Mouse (Mus musculus): Measurements from ENCODE around the gene Cbx8.
A peak's percentile ranks its signal among the peaks of the same experiment; 100 is the strongest.

Gene Cbx8

DNA sequence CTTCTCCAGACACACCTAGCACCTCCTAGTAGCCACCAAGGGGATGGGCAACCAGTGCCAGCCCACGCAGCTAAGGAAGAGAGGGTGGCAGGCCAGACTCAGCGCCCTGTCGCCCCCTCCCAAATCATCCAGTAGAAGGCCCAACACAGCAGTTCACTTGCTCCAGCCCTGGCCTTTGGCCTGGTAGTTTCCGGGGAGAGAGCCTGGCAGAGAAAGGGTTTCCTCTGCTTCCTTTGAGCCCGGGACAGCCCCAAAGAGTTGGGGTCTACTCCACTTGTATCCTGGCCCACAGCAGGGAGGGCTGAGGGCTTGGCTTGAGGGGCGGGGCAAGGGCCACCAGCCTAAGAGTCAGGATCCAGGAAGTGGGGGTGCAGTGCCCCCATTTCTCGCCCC, 38.7 kb upstream of the Cbx8 start:
- no peak for DNase-seq (ENCODE audit: low spot score in 2 of 2)

DNA sequence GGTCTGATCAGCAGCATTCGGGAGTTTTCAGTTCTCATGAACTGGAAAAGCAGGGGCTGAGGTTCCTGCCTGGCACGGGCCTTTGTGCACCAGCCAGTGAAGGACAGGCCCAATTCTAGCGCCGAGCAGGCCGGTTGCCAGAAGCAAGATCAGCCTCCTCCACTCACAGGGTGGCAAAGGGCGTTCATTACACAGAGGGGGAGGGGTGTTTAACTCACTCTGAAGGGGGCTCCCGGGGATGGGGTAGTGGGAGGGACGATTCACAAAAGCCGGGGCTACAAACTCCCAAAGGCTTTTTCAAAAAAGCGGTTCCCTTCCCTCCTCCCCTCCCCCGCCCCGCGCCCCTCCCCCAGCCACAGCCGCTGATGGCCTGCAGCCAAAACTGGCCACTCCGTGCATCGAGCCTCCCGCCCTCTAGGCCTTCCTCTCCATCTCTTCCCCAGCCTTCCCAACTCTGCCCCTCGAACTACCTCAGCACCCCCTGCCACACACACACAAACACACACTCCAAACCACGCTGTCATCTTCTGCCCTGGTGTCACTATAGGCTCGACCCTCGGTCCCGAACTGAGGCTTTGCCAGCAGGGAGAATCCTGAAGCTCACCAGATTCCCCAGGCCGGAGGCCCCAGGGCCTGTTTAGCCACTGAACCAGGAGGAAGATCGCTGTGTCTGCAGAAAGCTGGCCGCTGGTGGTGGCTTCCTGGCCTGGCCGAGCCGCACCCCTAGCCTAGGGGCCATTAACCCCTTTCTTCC, 38.1 kb upstream of the Cbx8 start:
- peak in 1 of 2 experiments; percentile 56 for DNase-seq (ENCODE audit: low spot score in 2 of 2)

DNA sequence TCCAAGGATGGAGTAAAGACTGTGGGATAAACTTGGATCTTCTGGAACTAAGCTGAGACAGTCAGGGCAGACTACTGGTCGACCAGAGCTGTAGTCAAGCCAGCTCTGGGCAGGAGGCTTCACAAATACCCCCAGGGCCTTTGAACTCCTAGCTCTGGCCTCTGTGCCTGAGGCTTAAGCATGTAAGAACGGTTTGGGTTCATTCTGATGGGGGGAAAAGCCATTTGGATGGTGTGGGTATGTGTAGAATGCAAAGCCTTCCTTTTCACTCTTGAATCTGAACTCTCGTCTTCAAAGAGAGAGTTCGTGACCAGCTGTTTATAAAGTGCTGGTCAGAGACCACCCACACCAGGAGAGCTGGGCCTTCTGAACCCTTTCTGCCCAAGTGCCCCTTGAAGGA, 37.0 kb upstream of the Cbx8 start:
- DNase-seq (ENCODE audit: low spot score in 2 of 2): no peak

- DNase-seq (ENCODE audit: low spot score in 2 of 2): no peak
Measured at GRCm38 (mm10) chr11:119075805-119076204, 35.0 kb upstream of the Cbx8 start.

GRCm38 (mm10) chr11:119073876-119074433, 33.2 kb upstream of the Cbx8 start:
- DNase-seq (ENCODE audit: low spot score in 2 of 2): no peak

- DNase-seq (ENCODE audit: low spot score in 2 of 2): no peak
Measured at GRCm38 (mm10) chr11:119072986-119073385, 32.2 kb upstream of the Cbx8 start.

GRCm38 (mm10) chr11:119072239-119072638, 31.5 kb upstream of the Cbx8 start:
- DNase-seq (ENCODE audit: low spot score in 2 of 2): no peak

DNA sequence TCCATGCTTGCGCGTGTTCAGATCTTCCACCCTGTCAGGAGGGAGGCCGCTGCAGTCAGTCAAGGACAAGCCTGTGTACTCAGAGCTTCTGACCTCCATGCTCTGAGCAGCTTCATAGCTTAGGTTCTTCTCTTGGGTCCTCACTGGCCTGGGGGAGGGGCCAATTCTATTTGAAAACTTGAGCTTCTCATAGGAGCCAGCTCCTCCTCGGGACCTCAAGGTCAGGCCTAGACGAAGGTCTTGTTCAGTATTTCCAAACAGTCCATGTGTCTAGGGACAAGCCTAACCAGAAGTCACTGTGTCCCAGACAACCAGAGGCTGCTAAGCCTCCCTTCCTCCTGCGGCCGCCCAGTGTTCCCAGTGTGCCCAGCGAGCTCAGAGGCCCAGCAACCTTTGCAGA, 26.1 kb upstream of the Cbx8 start:
- no peak for DNase-seq (ENCODE audit: low spot score in 2 of 2)

DNA sequence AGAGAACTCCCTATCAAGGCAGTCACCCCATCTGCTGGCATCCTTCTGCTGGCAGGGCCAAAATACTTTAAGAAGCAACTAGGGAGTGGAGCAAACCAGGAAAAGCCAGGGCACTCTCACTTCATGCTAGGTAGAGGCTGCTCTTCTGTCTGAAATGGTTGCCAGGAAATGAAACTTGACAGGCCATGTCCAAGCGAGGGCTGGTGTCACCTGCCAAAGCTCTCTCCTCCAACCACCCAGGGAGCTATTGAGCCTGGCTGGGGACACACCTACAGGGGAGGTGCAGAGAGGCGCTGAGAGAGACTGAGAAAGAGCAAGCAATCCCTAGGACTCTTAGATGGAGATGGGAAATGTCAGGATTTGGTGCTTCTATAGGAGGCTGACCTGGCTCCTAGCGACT, 18.5 kb upstream of the Cbx8 start:
- DNase-seq (ENCODE audit: low spot score in 2 of 2): no peak

GRCm38 (mm10) chr11:119058041-119058995, 17.5 kb upstream of the Cbx8 start:
- peak in 1 of 2 experiments; percentile 8 for DNase-seq (ENCODE audit: low spot score in 2 of 2)

DNA sequence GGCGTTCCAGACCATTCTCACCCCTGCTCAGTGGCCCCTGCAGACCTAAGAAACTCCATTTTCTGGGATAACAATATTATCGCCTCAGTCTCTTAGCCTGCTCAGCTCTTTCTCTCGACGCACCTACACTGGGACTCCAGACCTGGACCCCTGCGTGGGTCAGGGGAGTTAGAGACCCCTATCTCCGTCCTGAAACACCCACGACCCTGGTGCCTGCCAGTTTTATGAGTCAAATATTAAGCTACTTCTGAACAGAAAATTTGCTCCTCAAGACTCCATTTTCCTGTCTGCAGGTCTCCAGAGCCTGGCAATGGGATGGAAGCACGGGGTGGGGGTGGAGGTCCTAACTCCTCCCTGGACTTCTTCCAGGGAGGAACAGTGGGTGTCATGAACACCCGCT, 16.5 kb upstream of the Cbx8 start:
- DNase-seq (ENCODE audit: low spot score in 2 of 2): no peak

DNA sequence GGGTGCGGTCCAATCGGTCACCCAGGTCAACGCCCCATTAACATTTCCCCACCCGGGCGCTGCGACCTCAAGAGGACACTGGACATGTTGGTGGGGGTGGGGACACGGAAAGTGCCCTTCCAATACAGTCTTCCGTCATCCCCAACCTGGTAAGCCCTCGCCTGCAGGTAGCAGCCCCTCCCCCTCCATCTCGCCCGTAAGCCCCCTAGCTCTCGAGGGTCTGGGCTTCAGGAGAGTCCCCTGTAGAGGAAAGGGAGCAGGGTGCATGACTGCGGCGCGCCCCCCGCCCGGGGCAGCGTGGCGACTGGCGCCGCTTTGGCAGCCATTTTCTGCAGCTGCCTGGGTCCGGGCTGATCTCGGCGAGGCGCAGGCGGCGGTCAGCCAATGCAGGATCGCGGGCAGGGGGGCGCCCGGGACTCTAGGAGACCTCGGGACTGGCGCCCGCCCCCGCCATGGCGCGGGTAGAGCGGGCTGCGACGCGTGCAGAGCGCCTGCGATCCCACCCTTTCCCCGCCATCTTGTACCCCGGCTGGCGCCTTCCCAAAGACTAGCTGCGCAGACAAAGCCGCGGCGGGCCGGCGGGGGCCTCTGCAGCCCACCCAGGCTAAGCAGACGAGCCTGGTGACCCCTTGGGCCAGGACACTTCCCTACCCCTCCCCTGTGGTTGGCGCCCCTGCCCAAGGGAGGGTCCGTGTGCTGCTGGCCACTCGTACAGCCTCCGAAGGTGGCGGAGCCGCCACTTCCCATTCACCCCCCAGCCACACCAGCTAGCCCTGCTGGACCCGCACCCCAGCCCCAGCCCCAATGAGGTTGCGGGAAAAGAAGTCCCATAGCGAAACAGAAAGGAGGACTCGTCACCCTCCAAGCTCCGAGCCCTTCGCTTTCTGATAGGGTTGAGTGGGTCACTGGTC, 15.8 kb upstream of the Cbx8 start:
- no peak for DNase-seq (ENCODE audit: low spot score in 2 of 2)

GRCm38 (mm10) chr11:119055571-119056131, 14.9 kb upstream of the Cbx8 start:
- DNase-seq (ENCODE audit: low spot score in 2 of 2): no peak

- DNase-seq (ENCODE audit: low spot score in 2 of 2): peak in 1 of 2 experiments; percentile 28
Measured at GRCm38 (mm10) chr11:119054351-119055345, 13.9 kb upstream of the Cbx8 start.

- DNase-seq (ENCODE audit: low spot score in 2 of 2): peak; percentile 63 to 71
Measured at GRCm38 (mm10) chr11:119053738-119054350, 13.1 kb upstream of the Cbx8 start.

DNA sequence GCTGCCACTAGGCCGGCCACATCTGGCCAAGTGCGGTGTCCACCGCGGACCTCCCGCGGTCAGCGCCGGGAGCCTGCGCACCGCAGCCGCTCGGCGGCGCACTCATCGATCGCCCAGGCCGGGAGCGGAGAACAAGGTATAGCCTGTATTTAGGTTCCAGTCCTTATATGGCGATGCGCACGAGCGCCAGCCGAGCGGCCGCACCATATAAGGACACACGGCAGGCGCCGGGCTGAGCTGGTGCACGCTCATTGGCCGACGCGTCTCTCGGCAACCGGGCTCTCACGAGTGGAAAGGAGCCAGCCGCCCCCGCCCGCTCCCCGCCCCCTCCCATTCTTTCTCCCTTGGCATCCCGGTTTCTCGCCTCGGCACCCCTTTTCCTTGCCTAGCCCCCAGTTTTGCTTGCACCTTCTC, 12.5 kb upstream of the Cbx8 start:
- peak; percentile 87 to 89 for DNase-seq (ENCODE audit: low spot score in 2 of 2)

DNA sequence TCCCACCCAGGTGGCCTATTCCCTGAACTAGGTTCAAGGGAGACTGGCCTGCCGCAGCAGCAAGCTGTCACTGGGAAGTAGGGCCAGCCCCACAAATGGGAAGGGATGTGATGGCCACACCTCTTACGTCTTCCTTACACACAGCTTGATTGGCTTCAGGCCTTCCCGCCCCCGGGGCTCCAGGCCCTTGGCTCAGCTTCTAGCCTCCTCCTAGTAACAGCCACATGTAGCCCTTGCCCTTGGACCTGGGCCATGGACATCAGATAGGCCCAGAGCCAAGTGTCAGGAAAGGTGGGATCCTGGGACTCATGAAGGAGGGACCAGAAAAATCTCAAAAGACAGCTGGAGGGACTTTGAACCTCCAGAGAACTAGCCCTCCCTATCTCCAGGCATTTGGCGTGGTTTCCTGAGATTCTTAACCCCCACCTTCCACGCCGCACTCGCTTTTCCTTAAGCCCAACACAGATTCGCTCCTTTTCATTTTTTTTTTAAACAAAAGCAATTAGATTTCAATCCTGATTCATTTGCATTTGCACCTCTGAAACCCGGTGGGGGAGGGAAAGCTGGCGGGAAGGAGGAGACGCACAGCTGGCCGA, 12.0 kb upstream of the Cbx8 start:
- no peak for DNase-seq (ENCODE audit: low spot score in 2 of 2)

DNA sequence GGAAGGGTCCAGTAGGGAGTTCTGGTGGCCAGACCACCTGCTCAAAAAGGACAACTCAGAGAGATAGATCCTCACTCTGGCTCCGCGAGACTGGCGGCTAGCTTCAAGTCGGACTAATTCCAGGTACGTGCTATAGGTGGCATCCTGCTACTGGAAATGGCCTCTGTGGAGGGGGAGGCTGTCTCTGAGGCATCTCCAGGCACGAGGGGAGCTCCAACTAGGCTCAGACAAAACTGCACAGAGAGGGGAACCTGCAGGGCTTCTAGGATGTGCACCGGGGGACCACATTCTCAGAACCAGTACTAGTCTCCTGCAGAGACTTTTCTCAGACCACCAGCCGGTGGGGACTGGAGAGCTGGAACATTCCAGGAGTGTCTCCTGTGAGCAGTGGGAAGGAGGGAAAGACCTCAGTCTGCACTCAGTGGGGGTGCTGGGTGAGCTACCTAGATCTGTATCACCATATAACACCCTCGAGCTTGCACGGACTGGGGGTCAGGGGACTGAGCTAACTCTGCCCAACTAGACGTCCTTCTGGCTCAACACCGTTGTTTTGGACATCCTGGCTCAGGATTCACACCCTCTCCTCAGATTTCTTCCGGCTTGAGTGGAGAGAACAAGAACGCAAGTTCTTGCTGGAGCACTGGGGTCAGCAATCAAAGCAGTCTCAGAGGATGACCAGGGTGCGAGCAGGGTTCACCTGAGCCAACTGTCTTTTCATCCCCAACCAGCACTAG, 11.3 kb upstream of the Cbx8 start:
- no peak for DNase-seq (ENCODE audit: low spot score in 2 of 2)

All from frontal cortex, postnatal 14 days (tissue).